Mouse (Mus musculus) ZHBTc4 (cell line): ENCODE data around the gene Ptprk.
A peak's percentile ranks its signal among the peaks of the same experiment; 100 is the strongest.

ENCODE experiments used
- DNase-seq: peaks from one replicate; pipeline ENCODE4 v3.0.0-alpha.2; 2011; ENCODE audit warnings: low read depth, low spot score

The Ptprk gene

GRCm38 (mm10) chr10:28184675-28185074 lies 110.1 kb downstream of the Ptprk start:
- no peak for DNase-seq

- DNase-seq: peak; percentile 77
These were observed 110.7 kb downstream of the Ptprk start for GRCm38 (mm10) chr10:28185326-28185725.

- peak; percentile 35 for DNase-seq
These were observed 111.6 kb downstream of the Ptprk start for GRCm38 (mm10) chr10:28186018-28186800.

GRCm38 (mm10) chr10:28191440-28191839 lies 116.8 kb downstream of the Ptprk start:
- DNase-seq: no peak

- no peak for DNase-seq
These were observed 119.0 kb downstream of the Ptprk start for GRCm38 (mm10) chr10:28193630-28194029.

- no peak for DNase-seq
These were observed 126.0 kb downstream of the Ptprk start for GRCm38 (mm10) chr10:28200609-28201008.

- DNase-seq: no peak
These were observed 134.8 kb downstream of the Ptprk start for GRCm38 (mm10) chr10:28209394-28209793.

GRCm38 (mm10) chr10:28212083-28212482 lies 137.5 kb downstream of the Ptprk start:
- no peak for DNase-seq

- DNase-seq: no peak
These were observed 140.5 kb downstream of the Ptprk start for GRCm38 (mm10) chr10:28215153-28215552.

GRCm38 (mm10) chr10:28223602-28224001 lies 149.0 kb downstream of the Ptprk start:
- DNase-seq: no peak

- no peak for DNase-seq
These were observed 149.8 kb downstream of the Ptprk start for GRCm38 (mm10) chr10:28224376-28224775.

GRCm38 (mm10) chr10:28225536-28226075 lies 151.0 kb downstream of the Ptprk start:
- no peak for DNase-seq

- no peak for DNase-seq
These were observed 153.1 kb downstream of the Ptprk start for GRCm38 (mm10) chr10:28227732-28228131.

GRCm38 (mm10) chr10:28228208-28228607 lies 153.6 kb downstream of the Ptprk start:
- no peak for DNase-seq

GRCm38 (mm10) chr10:28232273-28233167 lies 157.9 kb downstream of the Ptprk start:
- peak; percentile 84 for DNase-seq

- no peak for DNase-seq
These were observed 174.4 kb downstream of the Ptprk start for GRCm38 (mm10) chr10:28249047-28249446.

GRCm38 (mm10) chr10:28251385-28251784 lies 176.8 kb downstream of the Ptprk start:
- no peak for DNase-seq

- DNase-seq: no peak
These were observed 186.0 kb downstream of the Ptprk start for GRCm38 (mm10) chr10:28260651-28261050.

GRCm38 (mm10) chr10:28262159-28262558 lies 187.5 kb downstream of the Ptprk start:
- DNase-seq: no peak

- DNase-seq: no peak
These were observed 188.9 kb downstream of the Ptprk start for GRCm38 (mm10) chr10:28263546-28263945.

GRCm38 (mm10) chr10:28270273-28270672 lies 195.7 kb downstream of the Ptprk start:
- DNase-seq: no peak
